Mouse (Mus musculus) CH12.LX (cell line): ENCODE measurements around the gene Slc23a2. TPM values are rescaled to one million over a fixed set of nuclear protein-coding genes. Genes with fewer than 3 reads are reported as not detected.

Experiments used
- DNase-seq: peaks from one replicate; pipeline ENCODE4 v3.0.0-alpha.2; 2013; ENCODE audit errors: extremely low read depth
- H3K27ac ChIP-seq: 2 replicates; pipeline ENCODE4 v1.5.1; 2012; ENCODE audit warnings: low read depth, mild to moderate bottlenecking, control low read depth, moderate library complexity; ENCODE audit not compliant: insufficient read depth
- H3K27me3 ChIP-seq: replicated peaks from 2 replicates; pipeline ENCODE3; 2012; ENCODE audit warnings: inconsistent platforms
- H3K36me3 ChIP-seq, 2 experiments: replicated peaks in 1 of 2; 2 replicates each; pipeline versions ENCODE3 to v1.6.1; 2012; ENCODE audit warnings: inconsistent platforms in 1 of 2, low read length in 1 of 2, mild to moderate bottlenecking in 1 of 2, mixed read lengths in 1 of 2, moderate library complexity in 1 of 2; ENCODE audit not compliant: control insufficient read depth in 1 of 2, insufficient read depth in 1 of 2
- H3K4me1 ChIP-seq, 2 experiments: 2 replicates each; pipeline ENCODE4 v1.6.1; 2012; ENCODE audit warnings: inconsistent platforms in 1 of 2, moderate library complexity in 1 of 2; ENCODE audit not compliant: insufficient read depth in 2 of 2, control insufficient read depth in 1 of 2
- H3K4me2 ChIP-seq: 2 replicates; pipeline ENCODE4 v1.6.1; 2012; ENCODE audit warnings: low read depth, mild to moderate bottlenecking, control low read depth; ENCODE audit not compliant: poor library complexity, insufficient read depth, severe bottlenecking
- H3K4me3 ChIP-seq, 3 experiments: fragments of 150-350 bp in 1 of 3; sonication (generic) in 1 of 3; replicated peaks in 1 of 3; 2 replicates each; pipeline versions ENCODE3 to v1.5.1; 2011 to 2012; ENCODE audit warnings: low read depth in 2 of 3, low read length in 2 of 3, mild to moderate bottlenecking in 2 of 3, moderate library complexity in 2 of 3, control low read depth in 1 of 3, improper control_type of control experiment in 1 of 3, inconsistent platforms in 1 of 3, mixed read lengths in 1 of 3; ENCODE audit not compliant: poor library complexity in 1 of 3
- H3K79me2 ChIP-seq: replicated peaks from 2 replicates; pipeline ENCODE4 v1.6.1; 2012; ENCODE audit warnings: mild to moderate bottlenecking, moderate library complexity; ENCODE audit not compliant: control insufficient read depth, poor library complexity, insufficient read depth, severe bottlenecking; ENCODE audit errors: extremely low read depth
- H3K9ac ChIP-seq: 2 replicates; pipeline ENCODE4 v1.6.1; 2012; ENCODE audit warnings: low read depth, mild to moderate bottlenecking, control low read depth, moderate library complexity; ENCODE audit not compliant: insufficient read depth
- H3K9me3 ChIP-seq: replicated peaks from 2 replicates; pipeline ENCODE3; 2012; ENCODE audit warnings: low read length, inconsistent platforms, mixed read lengths
- BHLHE40 ChIP-seq: IDR thresholded peaks from 2 replicates; pipeline ENCODE4 v1.6.1; 2011; ENCODE audit warnings: mild to moderate bottlenecking, low read depth, low read length, improper control_type of control experiment
- CHD1 ChIP-seq: IDR thresholded peaks from 2 replicates; pipeline ENCODE4 v1.6.1; 2012; ENCODE audit warnings: low read depth, low read length, improper control_type of control experiment, inconsistent platforms
- CHD2 ChIP-seq: IDR thresholded peaks from 2 replicates; pipeline ENCODE4 v1.6.1; 2011; ENCODE audit warnings: low read length, improper control_type of control experiment
- CTCF ChIP-seq, 2 experiments: IDR thresholded peaks in 1 of 2; conservative IDR thresholded peaks in 1 of 2; 2 replicates each; pipeline ENCODE4 v1.5.1; 2011 to 2012; ENCODE audit warnings: low read depth in 2 of 2, low read length in 2 of 2, improper control_type of control experiment in 1 of 2, inconsistent platforms in 1 of 2, mild to moderate bottlenecking in 1 of 2, moderate library complexity in 1 of 2
- E2F4 ChIP-seq: IDR thresholded peaks from 2 replicates; pipeline ENCODE4 v1.6.1; 2011; ENCODE audit warnings: low read depth, low read length, improper control_type of control experiment; ENCODE audit not compliant: insufficient replicate concordance
- ELF1 ChIP-seq: IDR thresholded peaks from 2 replicates; pipeline ENCODE4 v1.6.1; 2014; ENCODE audit warnings: low read depth, mild to moderate bottlenecking, inconsistent platforms, low read length, improper control_type of control experiment
- EP300 ChIP-seq: IDR thresholded peaks from 2 replicates; pipeline ENCODE4 v1.6.1; 2011; ENCODE audit warnings: low read length, improper control_type of control experiment
- ETS1 ChIP-seq: conservative IDR thresholded peaks from 2 replicates; pipeline ENCODE4 v1.6.1; 2012; ENCODE audit warnings: low read depth, mild to moderate bottlenecking, inconsistent platforms, low read length, improper control_type of control experiment, moderate library complexity
- GABPA ChIP-seq: IDR thresholded peaks from 2 replicates; pipeline ENCODE4 v1.6.1; 2012; ENCODE audit warnings: low read depth, low read length, improper control_type of control experiment, inconsistent platforms; ENCODE audit not compliant: insufficient replicate concordance
- HCFC1 ChIP-seq: IDR thresholded peaks from 2 replicates; pipeline ENCODE4 v1.6.1; 2012; ENCODE audit warnings: low read depth, mild to moderate bottlenecking, inconsistent platforms, low read length, improper control_type of control experiment
- IRF4 ChIP-seq: IDR thresholded peaks from 2 replicates; pipeline ENCODE4 v1.6.1; 2014; ENCODE audit warnings: low read depth, mild to moderate bottlenecking, inconsistent platforms, low read length, improper control_type of control experiment
- JUN ChIP-seq: IDR thresholded peaks from 2 replicates; pipeline ENCODE4 v1.6.1; 2011; ENCODE audit warnings: low read depth, mild to moderate bottlenecking, low read length, improper control_type of control experiment, moderate library complexity; ENCODE audit not compliant: insufficient read depth
- JUND ChIP-seq: conservative IDR thresholded peaks from 2 replicates; pipeline ENCODE4 v1.6.1; 2011; ENCODE audit warnings: low read depth, low read length, improper control_type of control experiment
- KAT2A ChIP-seq: IDR thresholded peaks from 2 replicates; pipeline ENCODE4 v1.6.1; 2012; ENCODE audit warnings: low read length, improper control_type of control experiment, inconsistent platforms; ENCODE audit not compliant: insufficient replicate concordance
- MAFK ChIP-seq: IDR thresholded peaks from 2 replicates; pipeline ENCODE4 v1.6.1; 2011; ENCODE audit warnings: low read length, improper control_type of control experiment; ENCODE audit not compliant: insufficient replicate concordance
- MAX ChIP-seq: IDR thresholded peaks from 2 replicates; pipeline ENCODE4 v1.6.1; 2011; ENCODE audit warnings: low read length, improper control_type of control experiment
- MAZ ChIP-seq: IDR thresholded peaks from 2 replicates; pipeline ENCODE4 v1.6.1; 2012; ENCODE audit warnings: low read depth, mild to moderate bottlenecking, inconsistent platforms, low read length, improper control_type of control experiment, moderate library complexity
- MEF2A ChIP-seq: IDR thresholded peaks from 2 replicates; pipeline ENCODE4 v1.6.1; 2014; ENCODE audit warnings: low read depth, mild to moderate bottlenecking, inconsistent platforms, low read length, improper control_type of control experiment, borderline replicate concordance
- MXI1 ChIP-seq: IDR thresholded peaks from 2 replicates; pipeline ENCODE4 v1.6.1; 2011; ENCODE audit warnings: mild to moderate bottlenecking, low read depth, low read length, improper control_type of control experiment
- MYC ChIP-seq: IDR thresholded peaks from 2 replicates; pipeline ENCODE4 v1.6.1; 2011; ENCODE audit warnings: low read depth, mild to moderate bottlenecking, improper control_type of control experiment, low read length
- NELFE ChIP-seq: IDR thresholded peaks from 2 replicates; pipeline ENCODE4 v1.6.1; 2011; ENCODE audit warnings: low read depth, low read length, improper control_type of control experiment
- NRF1 ChIP-seq: IDR thresholded peaks from 2 replicates; pipeline ENCODE4 v1.6.1; 2014; ENCODE audit warnings: low read depth, mild to moderate bottlenecking, inconsistent platforms, low read length, improper control_type of control experiment, moderate library complexity
- PAX5 ChIP-seq: IDR thresholded peaks from 2 replicates; pipeline ENCODE4 v1.6.1; 2012; ENCODE audit warnings: low read length, inconsistent platforms, mixed read lengths
- POLR2A ChIP-seq: IDR thresholded peaks from 2 replicates; pipeline ENCODE4 v1.6.1; 2011; ENCODE audit warnings: low read depth, mild to moderate bottlenecking, improper control_type of control experiment, low read length
- POLR2AphosphoS2 ChIP-seq: IDR thresholded peaks from 2 replicates; pipeline ENCODE4 v1.6.1; 2011; ENCODE audit warnings: low read depth, low read length, improper control_type of control experiment
- RAD21 ChIP-seq: IDR thresholded peaks from 2 replicates; pipeline ENCODE4 v1.6.1; 2011; ENCODE audit warnings: low read depth, mild to moderate bottlenecking, low read length, improper control_type of control experiment, moderate library complexity
- RCOR1 ChIP-seq: conservative IDR thresholded peaks from 2 replicates; pipeline ENCODE4 v1.6.1; 2012; ENCODE audit warnings: low read depth, mild to moderate bottlenecking, inconsistent platforms, low read length, improper control_type of control experiment
- SIN3A ChIP-seq: IDR thresholded peaks from 2 replicates; pipeline ENCODE4 v1.6.1; 2012; ENCODE audit warnings: low read length, improper control_type of control experiment, inconsistent platforms
- SMC3 ChIP-seq: IDR thresholded peaks from 2 replicates; pipeline ENCODE4 v1.6.1; 2011; ENCODE audit warnings: low read depth, low read length, improper control_type of control experiment
- TBP ChIP-seq: conservative IDR thresholded peaks from 2 replicates; pipeline ENCODE4 v1.6.1; 2011; ENCODE audit warnings: low read depth, low read length, improper control_type of control experiment
- TCF12 ChIP-seq: IDR thresholded peaks from 2 replicates; pipeline ENCODE4 v1.6.1; 2014; ENCODE audit warnings: low read depth, mild to moderate bottlenecking, inconsistent platforms, low read length, improper control_type of control experiment
- UBTF ChIP-seq: IDR thresholded peaks from 2 replicates; pipeline ENCODE4 v1.6.1; 2012; ENCODE audit warnings: low read depth, mild to moderate bottlenecking, inconsistent platforms, low read length, improper control_type of control experiment, moderate library complexity
- USF1 ChIP-seq: IDR thresholded peaks from 2 replicates; pipeline ENCODE4 v1.6.1; 2014; ENCODE audit warnings: low read depth, mild to moderate bottlenecking, inconsistent platforms, low read length, improper control_type of control experiment
- USF2 ChIP-seq: conservative IDR thresholded peaks from 2 replicates; pipeline ENCODE4 v1.6.1; 2011; ENCODE audit warnings: low read depth, low read length, improper control_type of control experiment
- ZC3H11A ChIP-seq: IDR thresholded peaks from 2 replicates; pipeline ENCODE4 v1.6.1; 2012; ENCODE audit warnings: low read depth, mild to moderate bottlenecking, inconsistent platforms, low read length, improper control_type of control experiment
- ZKSCAN1 ChIP-seq: IDR thresholded peaks from 2 replicates; pipeline ENCODE4 v1.6.1; 2012; ENCODE audit warnings: low read depth, inconsistent platforms, low read length, improper control_type of control experiment, borderline replicate concordance
- ZMIZ1 ChIP-seq: IDR thresholded peaks from 2 replicates; pipeline ENCODE4 v1.6.1; 2012; ENCODE audit warnings: low read depth, mild to moderate bottlenecking, inconsistent platforms, low read length, improper control_type of control experiment
- ZNF384 ChIP-seq: IDR thresholded peaks from 2 replicates; pipeline ENCODE4 v1.6.1; 2012; ENCODE audit warnings: low read depth, low read length, improper control_type of control experiment, inconsistent platforms
- dilution Hi-C: fragments of 300-500 bp; cut with MboI; formaldehyde crosslinking; loops from 2 replicates; pipeline ENCODE4 v1.14.3; 2020; ENCODE audit warnings: low sequenced_read_pairs; ENCODE audit not compliant: extremely low pct_unique_long_range_greater_than_20kb, extremely low pct_ligation_motif_present
- in situ Hi-C: fragments of 300-500 bp; cut with MboI; formaldehyde crosslinking; loops from 3 replicates; pipeline ENCODE4 v1.14.3; 2019; ENCODE audit warnings: low sequenced_read_pairs, low pct_ligation_motif_present, low pct_unique_long_range_greater_than_20kb, mixed read lengths
- polyA plus RNA-seq: library from polyadenylated mRNA; unstranded; fragments of >175 nt; gene quantifications from 2 replicates; pipeline ENCODE4 v1.2.1, GENCODE M21; 2012; ENCODE audit warnings: low read depth; ENCODE audit not compliant: insufficient read length
- total RNA-seq, 2 experiments: library from RNA; depleted of rRNA; stranded (reverse); fragments of 300-350 nt in 1 of 2; fragments of >200 nt in 1 of 2; gene quantifications; 2 replicates each; pipeline ENCODE4 v1.2.3; 2012 to 2014

Slc23a2 gene
- total and polyA plus RNA-seq, 3 experiments: 10.6 to 21.7 (median 13.4) TPM

DNA sequence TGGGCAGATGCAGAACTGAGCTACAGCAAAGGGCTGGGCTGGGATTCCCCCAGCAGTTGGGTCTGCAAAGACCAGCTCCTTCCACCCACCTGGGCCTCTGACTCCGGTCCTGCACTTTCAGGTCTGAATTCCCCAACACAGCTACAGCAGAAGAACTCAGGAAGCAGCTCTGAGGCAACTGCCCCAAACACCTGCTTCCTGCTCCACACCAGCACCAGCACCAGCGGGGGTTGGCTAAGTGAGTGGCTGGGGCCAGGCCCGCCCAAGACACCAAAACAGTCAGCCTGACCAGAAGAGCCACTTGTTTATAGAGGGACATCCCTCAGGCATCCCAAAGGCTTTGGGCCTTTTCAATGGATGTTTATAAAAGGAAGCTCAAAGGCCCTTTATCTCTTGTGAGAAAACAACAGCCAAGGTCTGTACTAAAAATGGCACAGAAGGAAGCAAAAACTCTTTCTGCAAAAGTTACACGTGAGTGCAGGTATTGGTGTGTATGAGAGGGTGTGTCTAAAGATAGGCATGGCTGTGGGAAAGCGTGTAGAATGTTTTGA lies 123.8 kb downstream of the Slc23a2 start:
- Histone ChIP-seq H3K27me3 (no peaks in the 10 kb centered on the region), H3K4me2 (peak overlapping the region; percentile 96), H3K4me3 (peak overlapping the region; percentile 49 to 63 (median 53)), H3K27ac (peak overlapping the region; percentile 99), H3K9me3 (no peaks in the 10 kb centered on the region), H3K79me2 (peaks cover 73% of the 10 kb centered on the region), H3K36me3 (peaks cover 9 to 56% of the 10 kb centered on the region in 2 experiments), H3K9ac (peak overlapping the region; percentile 47), H3K4me1 (peaks cover 35 to 93% of the 10 kb centered on the region in 2 experiments)
- DNase-seq: peak; percentile 94
- in situ Hi-C loops (loop anchor here (5.0 kb wide), 1 partner anchor 36 kb away; no protein-coding TSS in a partner anchor), dilution Hi-C loops (no loop called here)
- TF ChIP-seq MAZ (peak; percentile 97), MAX (peak; percentile 65), NELFE (peak; percentile 71; the same call in 1 of the 2 replicates), UBTF (peak; percentile 68), POLR2AphosphoS2 (no peak), ELF1 (peak; percentile 89), NRF1 (0 out of 2 replicates have a peak, but pooled peaks have one; percentile 5), USF2 (no peak), GABPA (no peak), POLR2A (peak; percentile 78), PAX5 (no peak), ETS1 (peak; percentile 96), RAD21 (peak; percentile 26), CTCF (conservative IDR thresholded peaks at IDR 0.05 in 1 of 2, IDR thresholded peaks at IDR 0.05 in 1 of 2; ENCODE audit: low read depth in 2 of 2, low read length in 2 of 2) (no peak), MAFK (peak; percentile 57; the same call in 1 of the 2 replicates), CHD1 (peak; percentile 86; the same call in 1 of the 2 replicates), ZNF384 (no peak), CHD2 (peak; percentile 75), ZC3H11A (no peak), RCOR1 (peak; percentile 92), TCF12 (peak; percentile 99), ZMIZ1 (peak; percentile 73; the same call in 1 of the 2 replicates), USF1 (no peak), MXI1 (peak; percentile 95), JUND (no peak), SMC3 (peak; percentile 46), MEF2A (peak; percentile 94), EP300 (peak; percentile 93), TBP (peak; percentile 80), KAT2A (0 out of 2 replicates have a peak, but pooled peaks have one; percentile 36), MYC (peak; percentile 77), JUN (peak; percentile 35; the same call in 1 of the 2 replicates), BHLHE40 (peak; percentile 92), E2F4 (no peak), HCFC1 (0 out of 2 replicates have a peak, but pooled peaks have one; percentile 42), IRF4 (peak; percentile 92), ZKSCAN1 (no peak), SIN3A (peak; percentile 91)
